Mouse (Mus musculus) left cerebral cortex, postnatal 14 days (tissue): Measurements from ENCODE around the gene Atp10b. TPM values are rescaled to one million over a fixed set of nuclear protein-coding genes. Genes with fewer than 3 reads are reported as not detected.
"Not testable (repeated sequence)": the region's sequence is repeated elsewhere in the genome, so short reads cannot be mapped to it uniquely, and the experiment has no call there.

Source experiments
- DNase-seq, 2 experiments: peaks; one replicate each; pipeline ENCODE4 v3.0.0; 2021 to 2022; ENCODE audit warnings: low spot score in 2 of 2, mixed read lengths in 1 of 2
- intact Hi-C: fragments of 180-260 bp; cut with DNase I; formaldehyde crosslinking; loops from one replicate; pipeline ENCODE4 v1.15.1; 2025
- long read RNA-seq, 2 experiments: library from polyadenylated mRNA; stranded (forward); transcript quantifications; one replicate each; pipeline ENCODE4 v2.0.0; 2021
- total RNA-seq, 2 experiments: library from RNA; stranded (reverse); gene quantifications; 2 replicates each; pipeline ENCODE4 v1.2.3; 2021

The Atp10b gene
- total RNA-seq: 1 to 10 TPM; 1.0 to 1.8 TPM
- long read RNA-seq, experiment 1: 0 reads
- long read RNA-seq, experiment 2: 0 reads

GRCm38 (mm10) chr11:43149577-43149976 is at the start of gene Atp10b:
Gene Atp10b, plus strand, starts transcription at chr11:43149877.
- intact Hi-C loops: no loop called here

GRCm38 (mm10) chr11:43101357-43101756 is 48.3 kb upstream of the Atp10b start:
- DNase-seq: no peak
- intact Hi-C loops: no loop called here

More at GRCm38 (mm10) chr11:43149577-43149976, at the start of gene Atp10b:
- DNase-seq: no peak

GRCm38 (mm10) chr11:43125908-43126477 is 23.7 kb upstream of the Atp10b start:
- no peak for DNase-seq
- intact Hi-C loops: no loop called here

DNA sequence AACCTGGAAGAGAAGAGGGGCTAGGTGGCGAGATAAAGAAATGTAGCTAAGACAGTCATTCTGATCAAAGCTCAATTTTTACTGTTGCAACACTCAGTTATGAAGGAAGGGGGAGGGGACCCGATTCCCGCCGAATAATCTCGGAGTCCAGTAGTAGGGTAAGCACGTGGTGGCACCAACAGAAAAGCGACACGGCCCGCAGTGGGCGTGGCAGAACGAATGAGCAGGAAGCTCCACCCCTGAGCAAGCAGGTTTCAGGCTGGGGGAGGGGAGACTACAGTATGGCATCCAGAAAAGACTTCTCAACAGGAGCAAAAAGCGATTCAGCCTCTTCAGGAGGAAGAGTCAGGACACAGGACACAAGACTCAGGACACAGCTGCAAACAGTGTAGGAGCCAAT is 23.1 kb upstream of the Atp10b start:
- intact Hi-C loops, DNase-seq: not testable (repeated sequence)

DNA sequence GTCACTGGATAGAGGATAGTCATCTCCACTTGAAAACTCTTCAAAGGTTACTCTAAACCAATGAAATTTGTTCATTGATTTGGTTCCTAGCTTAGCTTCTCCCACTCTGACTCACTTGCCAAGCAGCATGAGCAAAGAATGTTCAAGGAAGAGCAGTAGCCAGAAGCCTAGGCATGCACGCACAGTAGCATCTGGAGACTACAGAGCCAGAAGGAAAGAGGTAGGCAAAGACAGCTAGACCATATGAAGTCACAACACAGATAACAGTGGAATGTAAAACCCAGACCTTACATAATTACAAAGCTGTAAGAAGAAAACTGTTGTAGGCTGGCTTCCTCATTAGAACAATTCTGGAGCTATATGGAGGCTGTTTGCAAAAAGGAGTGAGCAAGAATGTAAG is 8.4 kb upstream of the Atp10b start:
- intact Hi-C loops: no loop called here
- peak in 1 of 2 experiments; percentile 6 for DNase-seq

DNA sequence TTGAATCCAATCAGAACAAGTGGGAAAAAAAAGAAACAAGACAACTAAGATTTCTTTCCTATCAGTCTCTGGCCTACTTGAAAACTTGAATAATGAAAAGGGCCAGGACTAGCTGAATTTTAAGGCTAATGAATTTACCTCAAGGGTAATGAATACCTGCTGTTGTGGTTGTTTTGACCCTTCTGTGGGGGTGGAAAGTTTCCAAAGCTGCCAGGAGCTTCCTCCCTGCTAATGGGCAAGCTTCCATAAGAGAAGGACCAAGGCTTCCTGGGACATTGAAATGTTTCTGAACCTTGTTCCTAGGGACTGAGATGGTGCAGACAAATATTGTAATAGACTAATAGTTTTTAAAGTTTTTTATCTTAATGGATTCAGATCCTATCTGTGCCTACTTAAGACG is 6.9 kb upstream of the Atp10b start:
- no peak for DNase-seq
- intact Hi-C loops: no loop called here

DNA sequence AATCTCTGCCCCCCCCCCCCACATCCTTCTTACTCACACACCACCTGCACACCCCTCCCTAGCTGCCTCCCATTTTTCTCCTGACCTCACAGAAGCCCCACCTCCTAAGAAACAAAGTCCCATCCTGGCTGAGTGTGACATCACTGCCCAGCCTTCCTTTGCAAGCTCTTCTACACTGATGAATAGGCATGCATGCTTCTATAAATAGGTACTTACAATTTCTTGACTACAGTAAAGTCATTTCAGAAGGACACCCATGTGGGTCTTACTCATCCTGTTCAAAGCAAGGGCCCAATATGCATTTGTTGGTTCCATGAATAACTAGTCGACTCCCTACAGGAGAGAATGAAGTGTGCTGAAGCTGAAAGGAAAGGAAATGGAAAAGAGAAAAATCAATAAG is 5.5 kb upstream of the Atp10b start:
- DNase-seq: no peak
- intact Hi-C loops: no loop called here

DNA sequence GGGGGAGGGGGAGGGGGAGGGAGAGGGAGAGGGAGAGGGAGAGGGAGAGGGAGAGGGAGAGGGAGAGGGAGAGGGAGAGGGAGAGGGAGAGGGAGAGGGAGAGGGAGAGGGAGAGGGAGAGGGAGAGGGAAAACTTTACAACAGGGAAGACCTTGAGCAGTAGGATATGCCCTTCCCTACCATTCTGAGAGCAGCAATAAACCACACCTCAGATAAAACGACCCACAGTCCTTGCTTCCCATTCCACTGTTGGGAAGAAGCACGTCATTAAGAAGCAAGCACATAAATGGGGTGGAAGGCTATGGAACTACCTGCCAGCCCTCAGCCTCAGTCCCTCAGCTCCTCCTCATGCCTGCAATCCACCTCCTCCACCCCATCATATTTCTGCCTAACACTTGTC is 4.8 kb upstream of the Atp10b start:
- DNase-seq, intact Hi-C loops: not testable (repeated sequence)

- intact Hi-C loops: no loop called here
- DNase-seq: no peak
These were observed 2.3 kb upstream of the Atp10b start for GRCm38 (mm10) chr11:43147380-43147779.

DNA sequence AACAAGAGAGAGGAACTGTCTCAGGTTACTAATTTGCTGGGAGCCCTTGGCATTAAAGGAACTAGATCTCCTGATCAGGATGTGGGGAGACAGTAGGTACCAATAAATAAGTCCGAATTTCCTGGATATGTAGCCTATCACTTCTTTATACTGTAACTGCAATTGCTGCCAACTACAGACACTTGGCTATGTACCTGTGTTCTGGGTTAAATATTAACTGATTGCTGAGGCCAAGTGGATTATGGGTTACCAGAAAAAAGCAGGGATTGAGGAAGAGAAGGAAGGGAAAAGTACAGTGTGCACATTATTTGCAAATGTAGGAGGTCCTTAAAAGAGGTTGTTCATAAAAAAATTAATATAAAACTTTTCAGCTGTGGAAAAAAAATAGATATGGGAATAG is 1.3 kb upstream of the Atp10b start:
- DNase-seq: no peak
- intact Hi-C loops: no loop called here

DNA sequence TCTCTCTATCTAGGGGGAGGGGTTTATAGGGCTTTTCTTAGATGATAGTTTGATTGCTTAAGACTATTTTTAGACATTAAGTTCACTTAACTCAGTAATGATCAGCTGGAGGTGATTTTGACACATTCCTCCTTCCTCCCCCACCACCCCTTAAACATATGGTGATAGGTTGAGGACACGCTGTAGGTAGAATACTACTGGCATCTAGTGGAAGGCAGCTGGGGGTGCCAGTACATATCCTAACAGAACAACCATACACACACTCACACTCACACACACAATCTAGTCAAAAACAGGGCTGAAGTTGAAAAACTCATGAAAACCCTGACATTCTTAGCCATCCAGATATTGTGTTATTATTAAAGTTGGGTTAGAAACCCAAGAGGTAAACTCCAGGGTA is 5.3 kb downstream of the Atp10b start:
- no peak for DNase-seq
- intact Hi-C loops: no loop called here

- no peak for DNase-seq
- intact Hi-C loops: no loop called here
These were observed 5.7 kb downstream of the Atp10b start for GRCm38 (mm10) chr11:43155417-43155816.

- intact Hi-C loops: no loop called here
- DNase-seq: no peak
These were observed 9.1 kb downstream of the Atp10b start for GRCm38 (mm10) chr11:43158814-43159213.

GRCm38 (mm10) chr11:43160188-43160942 is 10.7 kb downstream of the Atp10b start:
- intact Hi-C loops: no loop called here
- no peak for DNase-seq

DNA sequence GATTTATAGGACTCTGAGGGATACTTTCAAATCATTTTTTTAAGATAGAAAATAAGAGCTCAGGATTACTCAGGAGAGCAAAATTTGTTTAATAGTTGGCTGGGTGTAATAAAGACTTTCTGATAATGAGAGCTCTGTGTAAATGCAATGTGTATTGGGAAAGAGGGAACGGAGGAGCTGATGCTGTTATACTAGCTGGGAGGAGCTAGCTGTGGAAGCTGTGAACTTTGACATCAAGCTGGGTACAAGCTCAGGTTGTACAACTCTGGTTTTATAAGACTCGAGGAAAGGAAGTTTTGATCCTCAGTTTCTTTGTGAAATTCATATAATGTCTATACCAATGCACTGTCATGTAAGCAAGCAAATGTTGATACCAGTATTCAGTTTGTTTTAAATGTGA is 20.9 kb downstream of the Atp10b start:
- no peak for DNase-seq
- intact Hi-C loops: no loop called here

DNA sequence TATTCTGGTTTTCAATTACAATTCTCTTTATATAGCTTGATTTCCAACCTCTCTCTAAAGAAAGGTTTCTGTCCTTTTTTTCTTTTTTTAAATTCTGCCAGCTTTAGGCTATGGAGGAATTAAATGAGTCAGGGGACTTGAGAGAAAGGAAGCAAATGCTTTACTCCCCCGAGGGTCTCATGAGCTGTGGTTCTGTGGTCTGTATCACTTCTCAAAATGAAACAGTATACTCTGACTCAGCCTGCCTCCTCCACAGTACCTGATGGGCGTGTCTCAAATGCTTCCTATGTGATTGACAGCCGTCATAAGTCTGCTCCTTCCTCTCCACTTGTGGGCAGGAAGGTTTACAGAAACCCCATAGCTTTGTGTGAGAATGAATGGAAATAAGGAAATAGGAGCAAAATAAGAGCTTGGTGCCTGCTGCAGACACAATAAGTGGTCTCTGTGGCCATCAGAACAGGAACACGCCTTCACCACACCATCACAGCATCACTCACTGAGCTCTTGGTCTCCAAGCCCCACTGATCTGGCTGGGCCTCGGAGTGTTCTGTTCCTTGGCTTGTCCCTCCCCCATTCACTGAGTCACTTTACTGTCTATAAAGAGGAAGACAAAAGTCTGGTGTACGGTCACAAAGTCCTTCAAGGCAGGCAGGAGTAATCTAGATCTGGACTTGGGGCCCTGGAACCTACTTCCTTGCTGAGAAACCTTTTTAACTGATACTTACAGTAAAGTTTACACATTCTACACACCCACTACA is 24.9 kb downstream of the Atp10b start:
- intact Hi-C loops: no loop called here
- DNase-seq: no peak

- intact Hi-C loops: no loop called here
- no peak for DNase-seq
These were observed 32.7 kb downstream of the Atp10b start for GRCm38 (mm10) chr11:43182401-43182800.

DNA sequence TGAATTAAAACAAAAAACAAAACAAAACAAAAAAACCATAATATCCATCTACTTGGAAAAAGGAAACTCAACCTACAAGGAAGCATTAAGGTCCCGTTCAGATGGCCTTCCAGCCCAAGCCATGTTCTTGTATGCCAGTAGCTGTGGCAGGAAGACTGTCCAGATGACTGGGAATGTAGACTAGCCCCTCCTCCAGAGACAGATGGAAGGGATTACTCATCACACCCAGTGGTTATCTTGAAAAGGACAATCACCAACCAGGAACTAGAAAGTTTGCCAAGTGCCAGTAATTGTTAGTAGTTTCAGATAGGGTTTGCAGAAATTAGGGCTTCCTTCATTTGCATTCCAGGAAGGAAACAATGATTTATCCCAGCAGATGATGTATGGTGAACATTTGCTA is 33.1 kb downstream of the Atp10b start:
- DNase-seq: no peak
- intact Hi-C loops: no loop called here

GRCm38 (mm10) chr11:43183457-43183856 is 33.8 kb downstream of the Atp10b start:
- no peak for DNase-seq
- intact Hi-C loops: no loop called here

DNA sequence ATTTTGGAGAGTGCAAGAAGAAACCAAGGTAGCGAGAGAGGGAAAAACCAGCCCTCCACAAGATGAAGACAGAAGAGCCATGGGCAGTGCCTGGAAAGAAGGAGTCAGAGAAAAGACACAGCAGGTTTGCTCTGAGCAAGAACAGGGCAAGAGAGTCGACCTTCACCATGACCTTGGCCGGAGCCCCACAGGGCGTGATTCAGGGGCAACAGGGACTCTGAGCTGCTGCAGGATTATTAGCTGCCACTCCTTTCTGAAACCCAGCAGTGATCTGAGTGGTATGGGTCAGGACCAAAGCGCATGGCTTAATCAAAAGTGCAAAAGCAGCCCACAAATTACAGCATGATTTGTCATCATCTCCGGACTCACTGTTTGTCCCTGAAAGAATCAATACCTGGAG is 36.6 kb downstream of the Atp10b start:
- no peak for DNase-seq
- intact Hi-C loops: no loop called here
